Mouse (Mus musculus) cortical plate, adult 2 months (tissue): ENCODE results near the gene Pias3. TPM values are rescaled to one million over a fixed set of nuclear protein-coding genes. Genes with fewer than 3 reads are reported as not detected.
A peak's percentile ranks its signal among the peaks of the same experiment; 100 is the strongest.
"Not testable (repeated sequence)": the region's sequence is repeated elsewhere in the genome, so short reads cannot be mapped to it uniquely, and the experiment has no call there.

Source experiments
- H3K27ac ChIP-seq: fragments of 200-500 bp; 2 replicates; pipeline ENCODE4 v1.5.1; 2012; ENCODE audit warnings: low read length, control low read depth, inconsistent platforms; ENCODE audit not compliant: insufficient read depth
- H3K4me1 ChIP-seq: fragments of 200-500 bp; 2 replicates; pipeline ENCODE4 v1.6.1; 2011; ENCODE audit warnings: low read length; ENCODE audit not compliant: control insufficient read depth, insufficient read depth
- H3K4me3 ChIP-seq: fragments of 200-500 bp; 2 replicates; pipeline ENCODE4 v1.5.1; 2011; ENCODE audit warnings: mild to moderate bottlenecking, low read length, control low read depth; ENCODE audit not compliant: insufficient read depth
- CTCF ChIP-seq: fragments of 200-500 bp; IDR thresholded peaks from 2 replicates; pipeline ENCODE4 v1.5.1; 2011; ENCODE audit warnings: mild to moderate bottlenecking, control low read depth, low read length; ENCODE audit not compliant: insufficient read depth; ENCODE audit errors: extremely low read depth
- POLR2A ChIP-seq: fragments of 200-500 bp; IDR thresholded peaks from 2 replicates; pipeline ENCODE4 v1.6.1; 2011; ENCODE audit warnings: mild to moderate bottlenecking, low read length, control low read depth; ENCODE audit not compliant: insufficient read depth; ENCODE audit errors: extremely low read depth
- polyA plus RNA-seq: library from polyadenylated mRNA; depleted of rRNA; stranded (reverse); fragments of >200 nt; gene quantifications from 2 replicates; pipeline ENCODE4 v1.2.3, GENCODE M21; 2012; rRNA removed

Pias3 gene
- 24.6 and 25.4 TPM in 2 replicates for polyA plus RNA-seq

DNA sequence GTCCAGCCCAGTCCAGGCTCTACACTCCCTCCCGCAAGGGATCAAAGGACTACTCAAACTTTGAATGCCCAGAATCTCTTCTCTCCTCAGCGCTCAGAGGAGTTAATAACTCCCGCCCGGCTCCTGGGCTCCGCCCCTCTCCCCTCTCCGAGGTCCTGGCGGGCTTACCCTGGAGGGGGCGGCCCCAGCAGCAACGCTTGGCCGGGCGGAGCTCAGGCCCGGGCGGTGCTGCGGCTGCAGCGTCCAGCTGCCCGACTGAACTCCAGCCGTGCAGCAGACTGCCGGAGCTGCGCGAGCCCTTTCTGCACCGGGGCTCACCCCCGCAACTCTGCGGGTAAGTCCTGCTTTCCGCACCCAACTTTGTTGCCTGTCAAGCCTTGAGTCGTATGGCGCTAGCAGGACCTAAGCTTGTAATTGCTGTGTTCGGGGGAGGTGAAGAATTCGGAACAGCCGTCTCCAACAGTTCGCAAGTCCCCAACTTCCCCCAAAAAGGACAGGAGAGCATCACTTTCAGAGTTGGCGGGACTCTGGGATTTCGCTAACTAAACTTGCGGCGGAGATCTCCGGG, at the start of gene Pias3:
Gene Pias3 (plus strand): TSS at position 187 of the 568 bp plus-strand sequence.
- Histone ChIP-seq H3K4me3 (peak within 1 kb of the TSS; percentile 86), H3K4me1 (no peaks in the 10 kb centered on the region), H3K27ac (peak within 1 kb of the TSS; percentile 76; the same call in 1 of the 2 replicates)
- TF ChIP-seq CTCF: no peak
- TF ChIP-seq POLR2A: peak; percentile 48; the same call in 1 of the 2 replicates

DNA sequence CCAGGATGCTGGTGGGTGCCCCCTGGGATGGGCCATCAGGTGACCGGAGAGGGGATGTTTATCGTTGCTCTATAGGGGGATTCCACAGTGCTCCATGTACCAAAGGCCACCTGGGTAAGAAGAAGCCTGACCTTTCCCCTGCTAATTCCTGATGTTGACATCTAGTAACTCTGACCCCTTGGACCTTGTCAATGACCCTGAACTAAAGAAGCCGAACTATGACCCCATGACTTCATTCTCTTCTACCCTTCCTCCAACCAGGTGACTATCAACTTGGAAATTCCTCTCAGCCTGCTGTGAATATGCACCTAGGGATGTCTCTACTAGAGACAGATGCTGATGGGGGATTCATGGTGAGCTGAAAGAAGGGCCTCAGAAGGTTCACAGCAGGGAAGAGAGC, 48.8 kb upstream of the Pias3 start:
- H3K27ac ChIP-seq: no peak overlapping the region
- H3K4me1 ChIP-seq: no peaks in the 10 kb centered on the region
- TF ChIP-seq CTCF (no peak), POLR2A (no peak)

DNA sequence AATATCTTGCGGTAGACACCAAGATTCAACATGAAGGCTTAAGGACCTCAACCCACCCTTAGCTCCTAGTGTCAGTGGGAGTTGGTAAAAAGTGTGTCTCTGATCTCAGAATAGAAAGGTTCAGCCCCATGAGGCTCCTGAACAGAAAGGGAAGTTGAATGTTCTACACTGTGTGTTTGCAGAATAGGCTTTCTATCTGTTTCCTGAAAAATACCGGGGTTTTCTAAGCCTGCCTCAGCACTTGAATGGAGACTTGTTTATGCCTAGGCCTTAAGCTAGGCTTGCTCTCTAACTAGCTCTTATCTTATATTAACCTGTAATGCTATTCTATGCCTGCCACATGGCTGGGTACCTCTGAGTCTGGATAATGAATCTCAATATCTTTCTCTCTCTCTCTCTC, 35.3 kb upstream of the Pias3 start:
- TF ChIP-seq CTCF (no peak), POLR2A (no peak)
- H3K4me1 ChIP-seq: peaks cover 4% of the 10 kb centered on the region
- no peak overlapping the region for H3K4me3 ChIP-seq
- no peak overlapping the region for H3K27ac ChIP-seq

More for the DNA sequence above, 48.8 kb upstream of the Pias3 start:
- H3K4me3 ChIP-seq: no peak overlapping the region

DNA sequence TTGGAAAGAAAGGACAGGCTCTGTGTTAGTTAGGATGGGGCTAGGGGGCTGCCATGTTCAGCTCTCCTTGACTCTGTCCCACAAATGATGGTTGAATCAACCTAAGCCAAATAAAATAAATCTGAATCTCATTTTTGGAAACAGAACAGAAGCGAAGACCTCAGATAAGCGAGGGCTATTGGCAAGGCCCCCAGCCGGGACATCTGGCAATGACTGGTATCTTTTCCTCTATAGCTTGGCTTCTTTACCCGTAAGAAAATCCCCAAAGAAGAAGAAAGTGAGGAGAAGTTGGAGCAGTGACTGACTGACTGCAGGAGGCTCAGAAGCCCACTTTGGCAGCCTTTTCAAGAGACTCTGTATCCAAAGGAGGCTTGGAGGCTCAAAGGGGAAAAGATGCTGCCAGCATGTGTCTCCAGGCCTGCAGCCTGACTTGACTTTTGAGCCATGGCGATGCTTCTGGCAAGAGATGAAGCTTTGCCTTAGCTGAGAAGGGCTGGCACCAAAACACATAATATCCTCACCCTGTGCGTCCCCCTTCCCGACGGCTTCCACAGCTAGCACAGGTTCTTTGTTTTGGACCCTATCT, 33.4 kb upstream of the Pias3 start:
- H3K4me1 ChIP-seq: peaks cover 4% of the 10 kb centered on the region
- TF ChIP-seq POLR2A (no peak), CTCF (no peak)
- H3K4me3 ChIP-seq: no peak overlapping the region; the same call in 1 of the 2 replicates
- H3K27ac ChIP-seq: peak overlapping the region; percentile 69

DNA sequence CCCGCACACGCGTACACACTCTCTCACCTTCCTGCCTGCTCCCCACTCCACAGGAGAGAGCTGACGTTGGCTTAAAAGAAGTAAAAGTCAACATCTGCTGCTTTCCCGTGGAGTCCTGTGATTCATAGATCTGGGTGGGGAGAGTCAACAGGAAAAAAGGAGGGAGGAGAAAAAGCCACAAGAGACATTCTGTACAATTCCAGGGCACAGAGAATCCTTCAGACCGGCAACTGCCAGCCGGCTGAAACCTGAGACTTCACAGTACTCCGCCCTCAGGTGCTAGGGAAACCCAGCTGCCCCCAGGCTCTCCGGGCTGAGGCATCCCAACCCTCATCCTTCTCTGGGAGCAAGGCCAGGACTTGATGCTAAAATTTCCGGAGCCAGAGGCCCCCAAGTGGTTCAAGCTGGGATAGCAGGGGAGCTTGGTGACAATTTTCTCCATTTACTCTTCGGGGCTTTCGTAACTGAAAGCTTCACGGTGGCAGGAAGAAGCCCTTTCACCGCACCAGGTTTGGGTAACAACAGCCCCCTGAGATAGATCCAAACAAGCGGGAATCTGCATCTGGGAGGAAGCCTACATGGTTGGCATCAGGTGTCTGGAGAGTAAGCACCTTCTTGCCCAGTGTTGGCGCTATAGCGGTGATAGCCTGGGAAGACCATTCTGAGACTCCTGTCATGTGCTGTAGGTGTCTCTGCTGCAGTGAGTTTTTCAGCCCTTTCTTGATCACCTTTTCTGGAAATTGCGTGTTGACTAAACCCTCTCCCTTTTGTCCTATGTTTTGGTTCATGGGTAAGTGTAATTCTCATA, 32.5 kb upstream of the Pias3 start:
- Histone ChIP-seq H3K4me1 (peaks cover 4% of the 10 kb centered on the region), H3K27ac (no peak overlapping the region), H3K4me3 (peak overlapping the region; percentile 21)
- TF ChIP-seq CTCF (peak; percentile 63), POLR2A (0 out of 2 replicates have a peak, but pooled peaks have one; percentile 21)

DNA sequence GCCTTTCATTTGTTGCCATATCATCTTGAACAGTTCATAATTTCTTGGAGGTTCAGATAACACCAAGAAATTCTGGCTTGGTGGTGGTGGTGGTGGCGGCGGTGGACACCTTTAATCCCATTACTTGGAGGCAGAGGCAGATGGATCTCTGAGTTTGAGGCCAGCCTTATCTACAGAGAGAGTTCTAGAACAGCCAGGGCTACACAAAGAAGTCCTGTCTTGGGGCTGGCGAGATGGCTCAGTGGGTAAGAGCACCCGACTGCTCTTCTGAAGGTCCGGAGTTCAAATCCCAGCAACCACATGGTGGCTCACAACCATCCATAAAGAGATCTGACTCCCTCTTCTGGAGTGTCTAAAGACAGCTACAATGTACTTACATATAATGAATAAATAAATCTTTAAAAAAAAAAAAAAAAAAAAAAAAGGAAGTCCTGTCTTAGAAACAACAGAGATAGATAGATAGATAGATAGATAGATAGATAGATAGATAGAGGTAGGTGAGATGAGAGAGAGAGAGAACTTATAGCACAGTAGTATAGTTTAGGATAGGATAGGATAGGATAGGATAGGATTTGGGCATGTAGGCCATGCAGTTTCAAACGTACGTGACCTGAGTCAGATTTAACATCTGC, 30.3 kb upstream of the Pias3 start:
- H3K4me1 ChIP-seq, H3K27ac ChIP-seq, H3K4me3 ChIP-seq: not testable (repeated sequence)

DNA sequence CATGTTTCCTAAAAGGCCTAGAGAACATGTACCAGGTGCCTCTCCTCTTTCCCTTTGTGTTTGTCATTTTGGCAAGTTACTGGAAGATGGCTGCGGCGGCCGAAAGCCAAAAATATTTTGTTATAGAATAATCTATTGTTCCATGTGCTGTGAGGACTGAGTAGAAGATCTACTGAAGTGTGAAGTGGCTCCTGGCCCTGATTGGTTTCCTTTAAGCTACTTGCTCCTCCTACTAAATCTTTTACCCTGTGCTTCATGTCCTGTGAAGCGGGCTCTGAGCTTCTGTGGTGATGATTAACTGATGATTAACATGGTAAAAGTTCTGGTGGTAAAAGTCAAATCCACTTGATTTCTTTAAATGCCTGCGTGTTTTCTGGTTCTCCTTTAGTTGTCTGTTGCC, 29.3 kb upstream of the Pias3 start:
- no peak overlapping the region for H3K4me3 ChIP-seq
- peaks cover 7% of the 10 kb centered on the region for H3K4me1 ChIP-seq
- TF ChIP-seq CTCF (no peak), POLR2A (no peak)
- no peak overlapping the region for H3K27ac ChIP-seq

DNA sequence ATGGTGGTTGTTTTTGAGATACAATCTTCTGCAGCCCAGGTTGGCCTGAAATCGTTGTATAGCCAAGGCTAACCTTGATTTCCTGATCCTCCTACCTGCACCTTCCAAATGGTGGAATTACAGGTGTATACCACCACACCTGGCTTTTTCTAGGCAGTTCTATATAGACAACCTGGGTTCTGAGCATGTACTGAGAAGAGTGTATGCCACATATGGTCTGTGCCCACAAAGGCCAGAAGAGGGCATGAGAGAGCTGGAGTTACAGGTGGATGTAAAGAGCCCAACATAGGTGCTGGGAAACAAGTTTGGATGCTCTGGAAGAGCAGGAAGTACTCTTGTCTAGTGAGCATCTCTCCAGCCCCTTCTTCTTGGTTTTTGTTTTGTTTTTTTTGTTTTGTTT, 28.9 kb upstream of the Pias3 start:
- H3K4me3 ChIP-seq: no peak overlapping the region
- peak; percentile 29; the same call in 1 of the 2 replicates for TF ChIP-seq CTCF
- no peak for TF ChIP-seq POLR2A
- H3K4me1 ChIP-seq: peaks cover 7% of the 10 kb centered on the region
- no peak overlapping the region for H3K27ac ChIP-seq

DNA sequence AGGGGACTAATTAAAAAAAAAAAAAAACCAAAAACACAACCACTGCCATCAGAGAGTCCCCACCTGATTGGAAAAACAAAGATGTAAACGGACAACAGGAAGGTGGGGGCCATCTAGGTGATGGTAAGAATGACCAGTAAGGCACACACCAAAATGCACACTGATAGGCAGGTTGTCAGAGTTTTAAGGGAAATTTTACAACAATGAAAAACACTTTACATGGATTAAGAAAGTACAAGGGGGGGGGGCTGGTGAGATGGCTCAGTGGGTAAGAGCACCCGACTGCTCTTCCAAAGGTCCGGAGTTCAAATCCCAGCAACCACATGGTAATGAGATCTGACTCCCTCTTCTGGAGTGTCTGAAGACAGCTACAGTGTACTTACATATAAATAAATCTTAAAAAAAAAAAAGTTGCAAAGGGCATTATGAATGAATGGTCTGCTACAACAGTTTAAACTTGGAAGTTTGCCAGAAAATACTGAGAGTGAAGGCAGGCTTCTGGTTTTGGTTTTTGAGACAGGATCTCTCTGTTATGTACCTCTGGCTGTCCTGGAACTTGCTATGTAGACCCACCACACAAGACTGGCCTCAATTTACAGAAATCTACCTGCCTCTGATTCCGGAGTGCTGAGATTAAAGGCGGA, 27.6 kb upstream of the Pias3 start:
- TF ChIP-seq CTCF (no peak), POLR2A (no peak)
- no peak overlapping the region for H3K27ac ChIP-seq
- H3K4me3 ChIP-seq: no peak overlapping the region
- H3K4me1 ChIP-seq: peaks cover 5% of the 10 kb centered on the region; the same call in 1 of the 2 replicates
